Mouse (Mus musculus): Measurements from ENCODE around the gene Ripor1. TPM values are rescaled to one million over a fixed set of nuclear protein-coding genes. Genes with fewer than 3 reads are reported as not detected.
"Not testable (repeated sequence)": the region's sequence is repeated elsewhere in the genome, so short reads cannot be mapped to it uniquely, and the experiment has no call there.

Gene Ripor1
- 23.6 and 27.9 TPM in 2 replicates for polyA plus RNA-seq (2014; fragmentation: Nextera tagmentation; extraction: Ambion mirVana)

DNA sequence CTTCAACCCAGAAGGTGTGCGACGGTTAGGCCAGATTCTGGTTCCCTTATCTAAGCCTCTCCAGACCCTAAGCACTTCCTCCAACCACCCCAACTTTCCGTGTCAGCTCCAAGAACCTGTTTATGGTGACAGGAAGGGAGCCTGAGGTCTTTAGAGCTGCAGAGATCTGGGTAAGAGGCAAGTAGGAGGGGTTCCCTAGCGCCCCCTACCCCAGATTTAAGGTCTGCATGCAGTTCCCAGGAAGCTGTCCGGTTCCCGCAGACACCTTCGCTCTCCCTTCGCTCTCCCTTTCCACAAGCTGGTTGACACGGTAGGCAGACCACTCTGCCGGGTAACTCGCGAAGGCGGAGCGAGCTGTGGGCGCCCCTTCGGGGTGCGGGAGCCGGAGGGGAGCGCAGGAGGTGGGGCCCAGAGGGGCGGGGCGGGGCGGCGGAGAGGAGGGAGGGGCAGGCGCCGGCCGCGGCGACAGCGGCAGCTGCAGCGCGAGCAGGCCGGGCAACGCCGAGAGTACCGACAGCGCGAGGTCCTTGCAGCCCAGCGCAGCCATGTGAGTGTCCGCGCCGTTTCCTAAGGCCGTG lies at the start of gene Ripor1:
Gene Ripor1 (plus strand): TSS at position 452 of the 578 bp plus-strand sequence.
- Histone ChIP-seq H3K4me3 (ENCODE audit: low read depth, low read length) (peak within 1 kb of the TSS; percentile 67), H3K9ac (ENCODE audit: low read depth, low read length) (peak within 1 kb of the TSS; percentile 84), H3K27ac (ENCODE audit: low read depth, low read length) (peak within 1 kb of the TSS; percentile 94), H3K9me3 (replicated peaks; ENCODE audit: control insufficient read depth, low read length) (no peaks in the 10 kb centered on the region), H3K4me2 (peak within 1 kb of the TSS; percentile 81), H3K36me3 (ENCODE audit: control insufficient read depth, insufficient read depth, low read length) (no peaks in the 10 kb centered on the region), H3K4me1 (ENCODE audit: control insufficient read depth, insufficient read depth, low read length) (peaks cover 22% of the 10 kb centered on the region), H3K27me3 (ENCODE audit: control insufficient read depth, insufficient read depth, low read length) (no peaks in the 10 kb centered on the region)
- WGBS (ENCODE audit: insufficient replicate concordance): under 1% methylated on average over 32 of the region's 42 CpGs
- peak; percentile 75 for ATAC-seq (replicated peaks; ENCODE audit: insufficient number of reproducible peaks, low FRiP score, low TSS enrichment)

DNA sequence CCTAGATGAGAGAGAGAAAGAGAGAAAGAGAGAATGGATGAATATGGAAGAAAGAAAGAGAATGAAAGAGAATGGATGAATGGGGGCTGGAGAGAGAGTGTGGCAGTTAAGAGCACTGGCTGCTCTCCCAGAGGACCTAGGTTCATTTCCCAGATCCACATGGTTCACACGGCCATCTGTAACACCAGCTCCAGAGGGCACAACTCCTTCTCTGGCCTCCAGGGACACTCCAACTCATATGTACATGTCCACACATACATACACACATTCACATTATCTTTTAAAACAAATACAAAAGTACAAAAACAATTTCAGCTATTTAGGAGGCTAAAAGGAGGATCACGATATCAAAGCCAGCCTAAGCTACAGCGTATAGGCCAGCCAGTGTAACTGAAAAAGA lies 42.2 kb upstream of the Ripor1 start:
- peaks cover 6% of the 10 kb centered on the region for H3K4me1 ChIP-seq (ENCODE audit: control insufficient read depth, insufficient read depth, low read length)
- H3K27me3 ChIP-seq (ENCODE audit: control insufficient read depth, insufficient read depth, low read length): no peaks in the 10 kb centered on the region
- H3K27ac ChIP-seq (ENCODE audit: low read depth, low read length): no peak overlapping the region
- ATAC-seq (replicated peaks; ENCODE audit: insufficient number of reproducible peaks, low FRiP score, low TSS enrichment): no peak
- H3K9me3 ChIP-seq (replicated peaks; ENCODE audit: control insufficient read depth, low read length): no peaks in the 10 kb centered on the region
- H3K4me2 ChIP-seq: no peak overlapping the region
- 88% methylated on average over 3 of the region's 3 CpGs for WGBS (ENCODE audit: insufficient replicate concordance)
- no peak overlapping the region for H3K9ac ChIP-seq (ENCODE audit: low read depth, low read length)
- no peaks in the 10 kb centered on the region; the same call in 1 of the 2 replicates for H3K36me3 ChIP-seq (ENCODE audit: control insufficient read depth, insufficient read depth, low read length)
- H3K4me3 ChIP-seq (ENCODE audit: low read depth, low read length): no peak overlapping the region

DNA sequence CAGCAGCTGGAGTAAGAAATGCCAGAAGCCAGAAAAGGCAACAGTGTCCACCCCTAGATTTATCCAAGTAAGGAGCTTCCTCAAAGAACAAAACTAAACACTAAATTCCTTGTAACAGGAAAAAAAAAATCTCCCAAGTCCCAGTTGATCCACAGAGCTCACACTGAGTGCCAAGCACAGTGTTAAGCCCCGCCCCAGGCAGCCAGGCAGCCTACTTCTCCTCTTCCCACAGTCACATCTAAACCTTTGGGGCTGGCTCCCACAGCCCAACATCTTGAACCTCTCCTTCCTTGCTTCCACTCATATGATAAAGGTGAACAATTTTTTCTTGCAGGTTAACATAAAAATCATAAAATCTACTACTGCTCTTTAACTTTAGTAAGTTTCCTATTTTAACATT lies 41.2 kb upstream of the Ripor1 start:
- WGBS (ENCODE audit: insufficient replicate concordance): 79% methylated on average over 1 of the region's 1 CpGs
- H3K27ac ChIP-seq (ENCODE audit: low read depth, low read length): no peak overlapping the region
- peaks cover 6% of the 10 kb centered on the region for H3K4me1 ChIP-seq (ENCODE audit: control insufficient read depth, insufficient read depth, low read length)
- no peaks in the 10 kb centered on the region for H3K9me3 ChIP-seq (replicated peaks; ENCODE audit: control insufficient read depth, low read length)
- no peak overlapping the region for H3K4me2 ChIP-seq
- no peak for ATAC-seq (replicated peaks; ENCODE audit: insufficient number of reproducible peaks, low FRiP score, low TSS enrichment)
- H3K36me3 ChIP-seq (ENCODE audit: control insufficient read depth, insufficient read depth, low read length): no peaks in the 10 kb centered on the region; the same call in 1 of the 2 replicates
- H3K27me3 ChIP-seq (ENCODE audit: control insufficient read depth, insufficient read depth, low read length): no peaks in the 10 kb centered on the region
- no peak overlapping the region for H3K9ac ChIP-seq (ENCODE audit: low read depth, low read length)
- H3K4me3 ChIP-seq (ENCODE audit: low read depth, low read length): no peak overlapping the region

DNA sequence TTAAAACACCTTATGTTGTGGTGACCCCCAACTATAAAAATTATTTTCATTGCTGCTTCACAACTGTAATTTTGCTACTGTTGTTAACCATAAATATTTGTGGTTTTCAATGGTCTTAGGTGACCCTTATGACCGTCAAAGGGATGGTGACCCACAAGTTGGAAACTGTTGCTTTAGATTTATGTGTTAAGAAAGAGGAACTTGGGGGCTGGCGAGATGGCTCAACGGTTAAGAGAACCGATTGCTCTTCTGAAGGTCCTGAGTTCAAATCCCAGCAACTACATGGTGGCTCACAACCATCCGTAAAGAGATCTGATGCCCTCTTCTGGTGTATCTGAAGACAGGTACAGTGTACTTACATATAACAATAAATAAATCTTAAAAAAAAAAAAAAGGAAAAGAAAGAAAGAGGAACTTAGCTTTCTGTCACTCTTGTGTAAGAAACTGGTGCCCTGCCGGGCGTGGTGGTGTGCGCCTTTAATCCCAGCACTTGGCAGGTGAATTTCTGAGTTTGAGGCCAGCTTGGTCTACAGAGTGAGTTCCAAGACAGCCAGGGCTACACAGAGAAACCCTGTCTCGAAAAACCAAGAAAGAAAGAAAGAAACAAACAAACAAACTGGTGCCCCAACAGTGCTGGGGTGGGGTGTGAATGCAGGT lies 40.4 kb upstream of the Ripor1 start:
- not testable (repeated sequence) for H3K4me1 ChIP-seq (ENCODE audit: control insufficient read depth, insufficient read depth, low read length); ATAC-seq (replicated peaks; ENCODE audit: insufficient number of reproducible peaks, low FRiP score, low TSS enrichment); H3K27me3 ChIP-seq (ENCODE audit: control insufficient read depth, insufficient read depth, low read length); H3K27ac ChIP-seq (ENCODE audit: low read depth, low read length); H3K36me3 ChIP-seq (ENCODE audit: control insufficient read depth, insufficient read depth, low read length); H3K9me3 ChIP-seq (replicated peaks; ENCODE audit: control insufficient read depth, low read length)
- Histone ChIP-seq H3K9ac (ENCODE audit: low read depth, low read length) (peak overlapping the region; percentile 88), H3K4me2 (peak overlapping the region; percentile 95), H3K4me3 (ENCODE audit: low read depth, low read length) (peak overlapping the region; percentile 93)
- 77% methylated on average over 9 of the region's 9 CpGs for WGBS (ENCODE audit: insufficient replicate concordance)

DNA sequence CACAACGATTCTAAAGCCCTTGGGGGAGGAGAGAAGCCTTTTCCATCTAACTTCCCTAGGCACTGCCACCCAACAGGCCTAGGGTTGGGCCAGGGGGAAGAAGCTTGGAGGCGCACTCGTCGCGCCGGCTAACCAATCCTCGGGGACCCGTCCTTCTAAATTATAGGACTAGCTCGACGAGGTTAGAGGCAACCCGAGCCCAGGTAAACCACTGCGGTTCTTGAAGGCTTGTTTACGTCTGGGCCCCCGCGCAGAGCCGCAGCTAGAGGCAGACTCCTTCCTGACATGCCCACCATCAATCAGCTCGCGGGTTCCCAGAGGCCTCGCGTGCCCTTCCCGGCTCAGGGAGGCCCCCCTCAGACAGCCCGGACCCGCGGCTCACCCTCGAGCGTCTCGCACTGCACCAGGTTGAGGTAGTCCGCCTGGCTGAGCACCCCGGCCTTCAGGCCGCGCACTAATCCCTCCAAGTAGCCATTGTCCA lies 39.6 kb upstream of the Ripor1 start:
- peak; percentile 69 for ATAC-seq (replicated peaks; ENCODE audit: insufficient number of reproducible peaks, low FRiP score, low TSS enrichment)
- Histone ChIP-seq H3K4me2 (peak overlapping the region; percentile 95), H3K4me3 (ENCODE audit: low read depth, low read length) (peak overlapping the region; percentile 93), H3K27me3 (ENCODE audit: control insufficient read depth, insufficient read depth, low read length) (no peaks in the 10 kb centered on the region), H3K36me3 (ENCODE audit: control insufficient read depth, insufficient read depth, low read length) (no peaks in the 10 kb centered on the region), H3K9ac (ENCODE audit: low read depth, low read length) (peak overlapping the region; percentile 88), H3K4me1 (ENCODE audit: control insufficient read depth, insufficient read depth, low read length) (peaks cover 6% of the 10 kb centered on the region), H3K27ac (ENCODE audit: low read depth, low read length) (peak overlapping the region; percentile 46), H3K9me3 (replicated peaks; ENCODE audit: control insufficient read depth, low read length) (no peaks in the 10 kb centered on the region)
- 1% methylated on average over 31 of the region's 31 CpGs for WGBS (ENCODE audit: insufficient replicate concordance)

DNA sequence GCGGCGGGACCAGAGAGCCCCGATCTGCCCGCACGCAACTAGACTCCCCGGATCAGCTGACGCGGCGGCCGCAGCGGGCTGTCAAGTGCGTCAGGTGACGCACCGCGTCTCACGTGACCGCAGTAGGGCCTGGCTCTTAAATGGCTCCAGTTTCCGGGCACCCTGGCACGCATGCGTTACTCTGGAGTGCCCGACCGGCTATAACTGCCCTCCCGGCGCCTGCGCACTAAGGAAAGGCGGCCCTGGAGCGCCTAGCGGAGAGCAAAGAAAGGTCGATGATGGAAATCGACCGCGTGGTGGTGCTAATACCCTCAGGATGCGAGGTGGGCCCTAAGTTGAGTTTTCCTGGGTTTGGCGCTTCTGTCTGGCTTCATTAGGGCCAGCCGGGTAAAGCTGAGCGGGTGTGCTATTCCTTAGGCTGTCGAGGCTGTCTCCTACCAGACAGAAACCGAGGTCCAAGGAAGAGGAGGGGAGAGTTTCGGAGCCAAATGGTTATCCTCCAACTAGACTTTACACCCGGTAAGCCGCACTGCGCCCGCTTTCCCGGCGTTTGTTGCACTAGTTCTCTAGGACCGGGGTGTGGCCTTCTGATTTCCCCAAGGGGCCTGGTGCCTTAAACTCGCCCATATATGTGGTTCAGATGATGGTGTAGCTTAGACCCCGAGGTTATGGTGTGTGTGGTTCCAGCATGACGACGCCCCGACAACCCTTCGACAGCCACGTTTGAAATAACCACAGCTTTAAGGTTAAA lies 38.9 kb upstream of the Ripor1 start, which contains the start of gene Atp6v0d1:
Gene Atp6v0d1 (minus strand): TSS at position 96 of the 751 bp plus-strand sequence.
- peak; percentile 97 for ATAC-seq (replicated peaks; ENCODE audit: insufficient number of reproducible peaks, low FRiP score, low TSS enrichment)
- peak within 1 kb of the TSS; percentile 88 for H3K9ac ChIP-seq (ENCODE audit: low read depth, low read length)
- peak within 1 kb of the TSS; percentile 93 for H3K4me3 ChIP-seq (ENCODE audit: low read depth, low read length)
- no peaks in the 10 kb centered on the region for H3K9me3 ChIP-seq (replicated peaks; ENCODE audit: control insufficient read depth, low read length)
- H3K36me3 ChIP-seq (ENCODE audit: control insufficient read depth, insufficient read depth, low read length): no peaks in the 10 kb centered on the region
- no peaks in the 10 kb centered on the region for H3K27me3 ChIP-seq (ENCODE audit: control insufficient read depth, insufficient read depth, low read length)
- 4% methylated on average over 53 of the region's 53 CpGs for WGBS (ENCODE audit: insufficient replicate concordance)
- peak within 1 kb of the TSS; percentile 95 for H3K4me2 ChIP-seq
- peak within 1 kb of the TSS; percentile 46 for H3K27ac ChIP-seq (ENCODE audit: low read depth, low read length)
- H3K4me1 ChIP-seq (ENCODE audit: control insufficient read depth, insufficient read depth, low read length): peaks cover 6% of the 10 kb centered on the region

DNA sequence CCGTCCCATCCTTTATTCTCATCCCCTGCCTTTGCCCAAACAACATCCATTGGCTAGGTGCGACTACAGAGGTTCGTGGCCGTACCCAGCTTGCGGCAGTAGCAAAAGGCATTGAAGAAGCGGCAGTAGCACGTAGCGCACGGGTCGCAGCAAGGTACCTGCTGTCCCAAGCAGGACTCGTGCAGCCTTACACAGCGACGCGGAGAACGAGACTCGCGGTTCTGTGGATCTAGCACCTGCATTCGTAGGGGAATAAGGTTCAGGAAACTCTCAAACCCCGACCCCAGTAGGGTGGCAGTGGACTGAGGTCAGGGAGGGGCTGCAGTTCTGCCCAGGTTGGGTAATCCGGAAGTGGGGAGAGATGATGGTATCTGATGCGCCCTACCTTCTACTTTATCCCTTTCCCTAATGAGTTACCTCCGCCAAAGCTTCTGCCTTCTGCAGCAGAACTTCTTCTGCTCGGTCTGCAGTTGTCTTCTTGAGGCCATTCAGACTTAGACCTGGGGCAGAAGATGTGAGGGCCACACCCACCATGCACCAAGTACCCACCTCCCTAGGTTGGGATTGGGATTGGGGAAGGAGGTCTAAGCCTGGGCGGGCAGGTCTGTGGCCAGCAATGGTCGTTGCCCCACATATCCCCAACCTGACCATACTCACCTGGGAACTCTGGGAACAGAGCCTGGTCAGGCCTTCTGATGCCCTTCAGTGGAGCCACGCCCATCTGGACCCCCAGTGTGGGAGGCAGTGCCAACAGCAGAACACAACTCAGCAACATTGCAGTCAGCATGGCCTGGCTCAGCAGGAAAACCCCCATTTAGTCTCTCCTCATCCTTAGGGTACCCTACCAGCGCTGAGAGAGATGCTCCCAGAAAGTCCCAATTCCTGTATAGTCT lies 38.1 kb upstream of the Ripor1 start:
- Histone ChIP-seq H3K4me2 (peak overlapping the region; percentile 95), H3K36me3 (ENCODE audit: control insufficient read depth, insufficient read depth, low read length) (no peaks in the 10 kb centered on the region), H3K4me1 (ENCODE audit: control insufficient read depth, insufficient read depth, low read length) (peaks cover 6% of the 10 kb centered on the region), H3K4me3 (ENCODE audit: low read depth, low read length) (peak overlapping the region; percentile 93), H3K9ac (ENCODE audit: low read depth, low read length) (peak overlapping the region; percentile 77), H3K9me3 (replicated peaks; ENCODE audit: control insufficient read depth, low read length) (no peaks in the 10 kb centered on the region), H3K27ac (ENCODE audit: low read depth, low read length) (no peak overlapping the region), H3K27me3 (ENCODE audit: control insufficient read depth, insufficient read depth, low read length) (no peaks in the 10 kb centered on the region)
- ATAC-seq (replicated peaks; ENCODE audit: insufficient number of reproducible peaks, low FRiP score, low TSS enrichment): no peak
- WGBS (ENCODE audit: insufficient replicate concordance): 26% methylated on average over 27 of the region's 27 CpGs

DNA sequence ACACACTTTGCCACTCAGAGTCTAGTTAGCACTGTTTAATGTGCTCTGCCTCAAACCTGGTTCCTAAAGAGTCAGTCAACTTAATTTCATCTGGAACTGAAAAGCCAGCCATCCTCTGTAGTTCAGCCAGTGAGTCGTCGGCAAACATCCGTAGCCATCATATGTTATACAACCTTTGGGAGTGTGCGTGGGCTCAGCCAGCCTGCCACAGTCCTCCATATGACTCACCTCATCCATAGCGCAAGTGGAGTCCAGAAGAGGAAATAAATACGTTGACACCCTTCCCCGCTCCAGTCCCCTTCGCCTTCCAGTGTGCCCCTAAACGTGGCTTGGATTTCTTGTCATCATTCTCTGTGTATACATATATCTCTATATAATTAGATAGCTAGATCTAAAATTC lies 33.2 kb upstream of the Ripor1 start:
- no peak for ATAC-seq (replicated peaks; ENCODE audit: insufficient number of reproducible peaks, low FRiP score, low TSS enrichment)
- Histone ChIP-seq H3K4me2 (no peak overlapping the region), H3K4me1 (ENCODE audit: control insufficient read depth, insufficient read depth, low read length) (no peaks in the 10 kb centered on the region; the same call in 1 of the 2 replicates), H3K27ac (ENCODE audit: low read depth, low read length) (no peak overlapping the region), H3K4me3 (ENCODE audit: low read depth, low read length) (no peak overlapping the region), H3K9me3 (replicated peaks; ENCODE audit: control insufficient read depth, low read length) (no peaks in the 10 kb centered on the region), H3K27me3 (ENCODE audit: control insufficient read depth, insufficient read depth, low read length) (no peaks in the 10 kb centered on the region), H3K36me3 (ENCODE audit: control insufficient read depth, insufficient read depth, low read length) (no peaks in the 10 kb centered on the region), H3K9ac (ENCODE audit: low read depth, low read length) (no peak overlapping the region)
- 84% methylated on average over 9 of the region's 9 CpGs for WGBS (ENCODE audit: insufficient replicate concordance)
